Mouse (Mus musculus) intestine, embryonic 16.5 days (tissue): ENCODE data around the gene Rgs13. TPM values are rescaled to one million over a fixed set of nuclear protein-coding genes. Genes with fewer than 3 reads are reported as not detected.

ENCODE experiments used
- ATAC-seq: fragments of 200-750 bp; cut with Nextera tagmentation; 2 replicates; pipeline ENCODE4 v1.8.0; 2017; ENCODE audit warnings: moderate TSS enrichment, moderate library complexity
- H3K27ac ChIP-seq: fragments of 300-500 bp; sonication (generic); 2 replicates; pipeline ENCODE4 v1.5.1; 2014; ENCODE audit warnings: mild to moderate bottlenecking, low read length
- H3K27me3 ChIP-seq: fragments of 300-500 bp; sonication (generic); replicated peaks from 2 replicates; pipeline ENCODE4 v1.6.1; 2014; ENCODE audit warnings: low read length, control low read depth, mixed read lengths; ENCODE audit not compliant: control insufficient read depth, insufficient read depth
- H3K36me3 ChIP-seq: fragments of 300-500 bp; sonication (generic); 2 replicates; pipeline ENCODE4 v1.6.1; 2014; ENCODE audit warnings: low read length, control low read depth; ENCODE audit not compliant: control insufficient read depth, insufficient read depth
- H3K4me1 ChIP-seq: fragments of 300-500 bp; sonication (generic); 2 replicates; pipeline ENCODE4 v1.6.1; 2014; ENCODE audit warnings: low read length, control low read depth, mixed read lengths; ENCODE audit not compliant: control insufficient read depth, insufficient read depth
- H3K4me2 ChIP-seq: fragments of 300-500 bp; sonication (generic); 2 replicates; pipeline ENCODE4 v1.6.1; 2014; ENCODE audit warnings: low read depth, low read length, control low read depth
- H3K4me3 ChIP-seq: fragments of 300-500 bp; sonication (generic); 2 replicates; pipeline ENCODE4 v1.5.1; 2014; ENCODE audit warnings: mild to moderate bottlenecking, low read length
- H3K9ac ChIP-seq: fragments of 300-500 bp; sonication (generic); 2 replicates; pipeline ENCODE4 v1.6.1; 2014; ENCODE audit warnings: low read depth, low read length
- H3K9me3 ChIP-seq: fragments of 300-500 bp; sonication (generic); 2 replicates; pipeline ENCODE4 v1.6.1; 2016; ENCODE audit warnings: low read length, control low read depth; ENCODE audit not compliant: control insufficient read depth
- WGBS: fragments of 180-500 bp; shearing (Covaris S2); extraction: QIAGEN DNeasy Blood & Tissue Kit; methylation state at CpG from one replicate; pipeline ENCODE4 v1.1.7; 2014; 5-methylcytosine and 5-hydroxymethylcytosine counted together
- polyA plus RNA-seq: library from polyadenylated mRNA; unstranded; fragments of >200 nt; fragmentation: Nextera tagmentation; extraction: Ambion mirVana; gene quantifications from 2 replicates; pipeline ENCODE4 v1.2.1, GENCODE M21; 2015

Rgs13 gene
- polyA plus RNA-seq = not detected in 2 replicates

GRCm38 (mm10) chr1:144177166-144177565 lies at the start of gene Rgs13:
Gene Rgs13 (minus strand): TSS chr1:144177372.
- Histone ChIP-seq H3K27me3 (no peaks in the 10 kb centered on the region), H3K9ac (no peak within 1 kb of the TSS), H3K36me3 (no peaks in the 10 kb centered on the region), H3K9me3 (no peaks in the 10 kb centered on the region), H3K4me1 (no peaks in the 10 kb centered on the region), H3K27ac (no peak within 1 kb of the TSS), H3K4me2 (no peak within 1 kb of the TSS), H3K4me3 (no peak within 1 kb of the TSS)
- WGBS = 73% methylated on average over 5 of the region's 5 CpGs
- ATAC-seq = no peak

DNA sequence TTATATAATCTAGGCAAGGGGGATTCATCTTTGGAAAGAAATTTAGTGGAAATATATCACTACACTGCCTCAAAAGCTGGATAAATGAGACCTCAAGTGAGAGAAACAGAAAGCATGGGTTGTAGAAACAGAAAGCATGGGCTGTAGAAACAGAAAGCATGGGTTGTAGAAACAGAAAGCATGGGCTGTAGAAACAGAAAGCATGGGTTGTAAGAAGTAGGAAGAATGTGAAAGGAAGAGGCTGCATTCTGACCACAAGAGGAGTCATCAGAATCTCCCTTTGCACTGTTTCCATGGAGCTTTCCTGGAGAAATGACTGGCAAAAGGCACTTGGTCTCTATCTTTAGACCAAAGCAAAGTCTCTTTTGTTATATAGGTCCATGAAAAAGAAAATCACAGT lies 38.1 kb upstream of the Rgs13 start:
- H3K4me2 ChIP-seq = no peak overlapping the region
- H3K27me3 ChIP-seq = no peaks in the 10 kb centered on the region
- no peaks in the 10 kb centered on the region for H3K9me3 ChIP-seq
- no peak overlapping the region for H3K4me3 ChIP-seq
- ATAC-seq = no peak
- no peaks in the 10 kb centered on the region for H3K4me1 ChIP-seq
- no peak overlapping the region for H3K27ac ChIP-seq
- no peak overlapping the region for H3K9ac ChIP-seq
- no peaks in the 10 kb centered on the region for H3K36me3 ChIP-seq

- Histone ChIP-seq H3K4me2 (no peak overlapping the region), H3K36me3 (no peaks in the 10 kb centered on the region), H3K9me3 (no peaks in the 10 kb centered on the region)
Measured at GRCm38 (mm10) chr1:144210912-144211311, 33.7 kb upstream of the Rgs13 start.

GRCm38 (mm10) chr1:144206281-144207061 lies 29.3 kb upstream of the Rgs13 start:
- no peak overlapping the region for H3K9ac ChIP-seq
- WGBS = 80% methylated on average over 7 of the region's 7 CpGs
- no peak overlapping the region for H3K27ac ChIP-seq
- ATAC-seq = no peak
- H3K4me3 ChIP-seq = no peak overlapping the region
- no peaks in the 10 kb centered on the region for H3K4me1 ChIP-seq
- H3K9me3 ChIP-seq = no peaks in the 10 kb centered on the region
- H3K27me3 ChIP-seq = no peaks in the 10 kb centered on the region
- no peak overlapping the region for H3K4me2 ChIP-seq
- no peaks in the 10 kb centered on the region for H3K36me3 ChIP-seq

More at GRCm38 (mm10) chr1:144210912-144211311, 33.7 kb upstream of the Rgs13 start:
- Histone ChIP-seq H3K27me3 (no peaks in the 10 kb centered on the region), H3K9ac (no peak overlapping the region), H3K4me3 (no peak overlapping the region), H3K4me1 (no peaks in the 10 kb centered on the region), H3K27ac (no peak overlapping the region)
- WGBS = 54% methylated on average over 3 of the region's 3 CpGs
- ATAC-seq = no peak

DNA sequence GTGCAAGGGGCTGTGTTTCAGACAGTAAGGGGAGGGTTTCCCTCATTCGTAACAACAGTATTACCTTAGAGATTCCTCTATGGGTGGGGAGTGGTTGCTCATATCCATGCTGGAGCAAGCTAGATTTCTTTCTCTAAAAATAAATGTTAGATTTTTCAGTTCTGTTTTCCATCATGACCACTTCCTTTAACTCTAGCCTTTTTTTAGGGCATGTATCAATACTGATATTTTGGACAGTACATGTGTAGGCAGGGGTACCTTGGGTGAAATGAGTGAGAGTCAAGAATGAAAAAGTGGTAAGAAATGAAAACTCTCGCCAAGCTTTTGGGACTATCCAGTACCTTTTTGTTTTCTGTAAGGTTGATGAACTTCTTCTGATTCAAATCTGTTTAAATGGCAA lies 27.6 kb upstream of the Rgs13 start:
- H3K4me3 ChIP-seq = no peak overlapping the region
- H3K4me2 ChIP-seq = no peak overlapping the region
- H3K27me3 ChIP-seq = no peaks in the 10 kb centered on the region
- H3K9ac ChIP-seq = no peak overlapping the region
- H3K36me3 ChIP-seq = no peaks in the 10 kb centered on the region
- H3K27ac ChIP-seq = no peak overlapping the region
- 89% methylated on average over 2 of the region's 2 CpGs for WGBS
- no peaks in the 10 kb centered on the region for H3K4me1 ChIP-seq
- no peak for ATAC-seq
- H3K9me3 ChIP-seq = no peaks in the 10 kb centered on the region

DNA sequence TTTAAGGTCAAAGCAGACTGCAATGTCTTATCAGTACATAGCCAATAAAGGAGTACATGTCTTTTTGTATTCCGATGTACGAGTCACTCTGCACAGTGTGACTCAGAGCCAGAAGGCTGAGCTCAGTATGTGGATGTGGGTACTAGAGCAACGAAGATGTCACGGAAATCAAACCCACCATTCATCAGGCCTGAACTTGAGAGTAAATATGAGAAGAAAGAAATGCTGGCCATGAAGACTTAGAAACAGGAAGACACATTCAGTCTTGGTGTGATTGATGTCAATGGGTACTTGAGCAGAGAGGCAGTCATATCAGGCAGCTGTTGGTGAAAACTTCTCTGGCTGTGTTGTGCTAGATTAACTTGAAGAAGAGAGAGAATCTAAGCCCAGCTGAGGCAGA lies 25.8 kb upstream of the Rgs13 start:
- H3K4me1 ChIP-seq = no peaks in the 10 kb centered on the region
- 77% methylated on average over 4 of the region's 4 CpGs for WGBS
- ATAC-seq = no peak
- H3K27me3 ChIP-seq = no peaks in the 10 kb centered on the region
- no peak overlapping the region for H3K27ac ChIP-seq
- no peak overlapping the region for H3K4me2 ChIP-seq
- H3K9ac ChIP-seq = no peak overlapping the region
- no peak overlapping the region for H3K4me3 ChIP-seq
- no peaks in the 10 kb centered on the region for H3K9me3 ChIP-seq
- no peaks in the 10 kb centered on the region for H3K36me3 ChIP-seq

GRCm38 (mm10) chr1:144200496-144200895 lies 23.3 kb upstream of the Rgs13 start:
- no peaks in the 10 kb centered on the region for H3K36me3 ChIP-seq
- no peaks in the 10 kb centered on the region for H3K9me3 ChIP-seq
- no peaks in the 10 kb centered on the region for H3K27me3 ChIP-seq
- no peak overlapping the region for H3K9ac ChIP-seq
- H3K4me1 ChIP-seq = no peaks in the 10 kb centered on the region
- H3K4me3 ChIP-seq = no peak overlapping the region
- no peak for ATAC-seq
- 73% methylated on average over 2 of the region's 2 CpGs for WGBS
- H3K27ac ChIP-seq = no peak overlapping the region
- H3K4me2 ChIP-seq = no peak overlapping the region

GRCm38 (mm10) chr1:144199538-144199937 lies 22.4 kb upstream of the Rgs13 start:
- no peak overlapping the region for H3K9ac ChIP-seq
- no peaks in the 10 kb centered on the region for H3K9me3 ChIP-seq
- H3K27me3 ChIP-seq = no peaks in the 10 kb centered on the region
- H3K4me3 ChIP-seq = no peak overlapping the region
- WGBS = 59% methylated on average over 1 of the region's 1 CpGs
- H3K36me3 ChIP-seq = no peaks in the 10 kb centered on the region
- no peak overlapping the region for H3K27ac ChIP-seq
- no peaks in the 10 kb centered on the region for H3K4me1 ChIP-seq
- no peak for ATAC-seq
- H3K4me2 ChIP-seq = no peak overlapping the region

DNA sequence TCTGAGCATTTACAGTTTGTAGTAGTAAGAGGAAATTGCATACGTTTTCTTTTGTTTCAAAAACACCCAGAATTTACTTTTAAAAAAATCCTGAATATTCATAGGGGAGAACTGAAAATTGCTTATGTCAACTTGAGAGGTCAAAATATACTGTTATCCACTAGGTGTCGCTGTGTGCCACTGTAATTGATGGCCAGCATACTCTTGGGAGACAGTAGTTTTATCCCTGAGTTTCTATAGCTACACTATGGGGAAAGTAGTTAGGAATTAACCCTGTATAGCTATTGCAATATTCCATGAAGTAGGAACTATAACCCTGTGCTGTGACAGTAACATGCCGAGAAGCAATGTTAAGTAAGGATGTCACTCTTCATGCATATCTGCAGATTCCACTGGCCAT lies 20.5 kb upstream of the Rgs13 start:
- H3K27me3 ChIP-seq = no peaks in the 10 kb centered on the region
- H3K36me3 ChIP-seq = no peaks in the 10 kb centered on the region
- H3K4me1 ChIP-seq = no peaks in the 10 kb centered on the region
- ATAC-seq = peak; percentile 58
- 29% methylated on average over 3 of the region's 3 CpGs for WGBS
- no peak overlapping the region for H3K9ac ChIP-seq
- no peaks in the 10 kb centered on the region for H3K9me3 ChIP-seq
- H3K4me3 ChIP-seq = no peak overlapping the region
- H3K27ac ChIP-seq = no peak overlapping the region
- H3K4me2 ChIP-seq = no peak overlapping the region
